Mouse (Mus musculus) MEL (cell line): ENCODE results near the gene Fmnl2. TPM values are rescaled to one million over a fixed set of nuclear protein-coding genes. Genes with fewer than 3 reads are reported as not detected.

Source experiments
- DNase-seq: peaks from one replicate; pipeline ENCODE4 v3.0.0; 2011; ENCODE audit warnings: low read depth, low spot score
- H3K27ac ChIP-seq: 2 replicates; pipeline ENCODE4 v1.5.1; 2012; ENCODE audit warnings: low read depth, mild to moderate bottlenecking, control low read depth, low read length, moderate library complexity; ENCODE audit not compliant: control insufficient read depth
- H3K27me3 ChIP-seq, 2 experiments: fragments of 150-350 bp in 1 of 2; sonication (generic) in 1 of 2; 2 replicates each; pipeline ENCODE4 v1.6.1; 2012; ENCODE audit warnings: low read length in 2 of 2, mild to moderate bottlenecking in 2 of 2, improper control_type of control experiment in 1 of 2, moderate library complexity in 1 of 2; ENCODE audit not compliant: insufficient read depth in 2 of 2, control insufficient read depth in 1 of 2
- H3K36me3 ChIP-seq, 2 experiments: 2 replicates each; pipeline ENCODE4 v1.6.1; 2012 to 2014; ENCODE audit warnings: low read length in 2 of 2, improper control_type of control experiment in 1 of 2, inconsistent platforms in 1 of 2, mild to moderate bottlenecking in 1 of 2; ENCODE audit not compliant: insufficient read depth in 2 of 2, control insufficient read depth in 1 of 2
- H3K4me1 ChIP-seq, 2 experiments: fragments of 150-350 bp in 1 of 2; sonication (generic) in 1 of 2; 2 replicates each; pipeline ENCODE4 v1.6.1; 2012; ENCODE audit warnings: low read length in 2 of 2, improper control_type of control experiment in 1 of 2, mild to moderate bottlenecking in 1 of 2; ENCODE audit not compliant: insufficient read depth in 2 of 2, control insufficient read depth in 1 of 2
- H3K4me3 ChIP-seq, 2 experiments: fragments of 150-350 bp in 1 of 2; sonication (generic) in 1 of 2; 2 replicates each; pipeline ENCODE4 v1.5.1; 2012; ENCODE audit warnings: low read depth in 2 of 2, low read length in 2 of 2, mild to moderate bottlenecking in 2 of 2, moderate library complexity in 2 of 2, control low read depth in 1 of 2, improper control_type of control experiment in 1 of 2; ENCODE audit not compliant: control insufficient read depth in 1 of 2, insufficient read depth in 1 of 2
- H3K79me2 ChIP-seq: 2 replicates; pipeline ENCODE4 v1.6.1; 2012; ENCODE audit warnings: mild to moderate bottlenecking, low read length, moderate library complexity; ENCODE audit not compliant: control insufficient read depth, poor library complexity, insufficient read depth
- H3K9ac ChIP-seq: 2 replicates; pipeline ENCODE4 v1.6.1; 2012; ENCODE audit warnings: low read depth, mild to moderate bottlenecking, control low read depth, low read length, moderate library complexity; ENCODE audit not compliant: control insufficient read depth, poor library complexity, severe bottlenecking
- H3K9me3 ChIP-seq: fragments of 150-350 bp; sonication (generic); replicated peaks from 2 replicates; pipeline ENCODE4 v1.6.1; 2012; ENCODE audit warnings: mild to moderate bottlenecking, low read length, improper control_type of control experiment, moderate library complexity; ENCODE audit not compliant: insufficient read depth
- CHD2 ChIP-seq: IDR thresholded peaks from 2 replicates; pipeline ENCODE4 v1.6.1; 2011; ENCODE audit warnings: low read length, improper control_type of control experiment
- CTCF ChIP-seq, 3 experiments: IDR thresholded peaks in 2 of 3; conservative IDR thresholded peaks in 1 of 3; 2 replicates each; pipeline ENCODE4 v1.5.1; 2011 to 2012; ENCODE audit warnings: low read length in 3 of 3, low read depth in 2 of 3, mild to moderate bottlenecking in 2 of 3, improper control_type of control experiment in 1 of 3, inconsistent platforms in 1 of 3, mixed read lengths in 1 of 3, moderate library complexity in 1 of 3; ENCODE audit not compliant: control insufficient read depth in 1 of 3, insufficient read depth in 1 of 3, poor library complexity in 1 of 3, severe bottlenecking in 1 of 3
- E2F4 ChIP-seq: IDR thresholded peaks from 2 replicates; pipeline ENCODE4 v1.6.1; 2011; ENCODE audit warnings: low read depth, low read length, improper control_type of control experiment, borderline replicate concordance
- ETS1 ChIP-seq: IDR thresholded peaks from 2 replicates; pipeline ENCODE4 v1.6.1; 2012; ENCODE audit warnings: low read depth, mild to moderate bottlenecking, inconsistent platforms, low read length, improper control_type of control experiment, moderate library complexity
- GATA1 ChIP-seq: IDR thresholded peaks from 2 replicates; pipeline ENCODE4 v1.6.1; 2011; ENCODE audit warnings: low read depth, low read length, improper control_type of control experiment
- MAFK ChIP-seq: IDR thresholded peaks from 2 replicates; pipeline ENCODE4 v1.6.1; 2011; ENCODE audit warnings: low read depth, mild to moderate bottlenecking, low read length, improper control_type of control experiment, borderline replicate concordance
- MAX ChIP-seq: IDR thresholded peaks from 2 replicates; pipeline ENCODE4 v1.6.1; 2011; ENCODE audit warnings: low read length, improper control_type of control experiment
- MYB ChIP-seq: IDR thresholded peaks from 2 replicates; pipeline ENCODE4 v1.6.1; 2011; ENCODE audit warnings: mild to moderate bottlenecking, low read depth, low read length, improper control_type of control experiment
- MYC ChIP-seq: IDR thresholded peaks from 2 replicates; pipeline ENCODE4 v1.6.1; 2011; ENCODE audit warnings: low read depth, mild to moderate bottlenecking, low read length, improper control_type of control experiment, moderate library complexity
- SMC3 ChIP-seq: IDR thresholded peaks from 2 replicates; pipeline ENCODE4 v1.6.1; 2011; ENCODE audit warnings: low read depth, low read length, improper control_type of control experiment
- TAL1 ChIP-seq: IDR thresholded peaks from 2 replicates; pipeline ENCODE4 v1.6.1; 2012; ENCODE audit warnings: mild to moderate bottlenecking, inconsistent platforms, low read length, moderate library complexity, mixed read lengths
- TCF12 ChIP-seq: IDR thresholded peaks from 2 replicates; pipeline ENCODE4 v1.6.1; 2014; ENCODE audit warnings: low read depth, mild to moderate bottlenecking, inconsistent platforms, low read length, improper control_type of control experiment, moderate library complexity
- UBTF ChIP-seq: IDR thresholded peaks from 2 replicates; pipeline ENCODE4 v1.6.1; 2012; ENCODE audit warnings: low read depth, mild to moderate bottlenecking, inconsistent platforms, low read length, improper control_type of control experiment, moderate library complexity, borderline replicate concordance; ENCODE audit not compliant: insufficient read depth
- ZC3H11A ChIP-seq: IDR thresholded peaks from 2 replicates; pipeline ENCODE4 v1.6.1; 2012; ENCODE audit warnings: low read depth, mild to moderate bottlenecking, inconsistent platforms, low read length, improper control_type of control experiment
- ZMIZ1 ChIP-seq: IDR thresholded peaks from 2 replicates; pipeline ENCODE4 v1.6.1; 2012; ENCODE audit warnings: low read depth, mild to moderate bottlenecking, inconsistent platforms, low read length, improper control_type of control experiment, moderate library complexity
- ZNF384 ChIP-seq: IDR thresholded peaks from 2 replicates; pipeline ENCODE4 v1.6.1; 2012; ENCODE audit warnings: low read depth, mild to moderate bottlenecking, inconsistent platforms, low read length, improper control_type of control experiment
- polyA plus RNA-seq, 2 experiments: library from polyadenylated mRNA; stranded (reverse) in 1 of 2; unstranded in 1 of 2; fragments of >175 nt in 1 of 2; fragments of >200 nt in 1 of 2; gene quantifications; 2 replicates each; pipeline versions ENCODE4 v1.2.1 to v1.2.4; 2012; ENCODE audit warnings: low replicate concordance in 2 of 2, low read depth in 1 of 2; ENCODE audit not compliant: insufficient read length in 2 of 2, insufficient read depth in 1 of 2, missing spikeins in 1 of 2
- total RNA-seq: library from RNA; depleted of rRNA; stranded (reverse); fragments of 300-350 nt; gene quantifications from 2 replicates; pipeline ENCODE4 v1.2.3, GENCODE M21; 2012

Gene Fmnl2
- total and polyA plus RNA-seq, 3 experiments = not detected

DNA sequence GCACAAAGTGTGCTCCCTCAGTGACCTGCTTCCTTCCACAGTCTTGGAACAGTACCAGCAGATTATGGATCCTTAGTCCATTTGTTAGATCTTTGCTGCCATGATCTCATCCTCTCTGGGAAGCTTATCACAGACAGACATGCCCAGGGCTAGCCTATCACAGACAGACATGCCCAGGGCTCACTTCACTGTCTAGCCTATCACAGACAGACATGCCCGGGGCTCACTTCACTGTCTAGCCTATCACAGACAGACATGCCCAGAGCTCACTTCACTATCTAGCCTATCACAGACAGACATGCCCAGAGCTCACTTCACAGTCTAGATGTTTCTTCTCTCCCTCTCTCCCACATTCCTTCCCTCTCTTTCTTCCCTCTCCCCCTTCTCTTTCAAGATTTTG is 171.2 kb downstream of the Fmnl2 start:
- no peak overlapping the region for H3K27ac ChIP-seq
- TF ChIP-seq MYB (no peak), CHD2 (no peak)
- no peak overlapping the region for H3K9ac ChIP-seq
- H3K4me3 ChIP-seq = no peak overlapping the region
- no peaks in the 10 kb centered on the region for H3K4me1 ChIP-seq
- no peak for DNase-seq
- H3K27me3 ChIP-seq = no peaks in the 10 kb centered on the region; a peak in 1 of 4 replicates
- H3K79me2 ChIP-seq = no peaks in the 10 kb centered on the region
- H3K9me3 ChIP-seq = no peaks in the 10 kb centered on the region
- H3K36me3 ChIP-seq = no peaks in the 10 kb centered on the region

DNA sequence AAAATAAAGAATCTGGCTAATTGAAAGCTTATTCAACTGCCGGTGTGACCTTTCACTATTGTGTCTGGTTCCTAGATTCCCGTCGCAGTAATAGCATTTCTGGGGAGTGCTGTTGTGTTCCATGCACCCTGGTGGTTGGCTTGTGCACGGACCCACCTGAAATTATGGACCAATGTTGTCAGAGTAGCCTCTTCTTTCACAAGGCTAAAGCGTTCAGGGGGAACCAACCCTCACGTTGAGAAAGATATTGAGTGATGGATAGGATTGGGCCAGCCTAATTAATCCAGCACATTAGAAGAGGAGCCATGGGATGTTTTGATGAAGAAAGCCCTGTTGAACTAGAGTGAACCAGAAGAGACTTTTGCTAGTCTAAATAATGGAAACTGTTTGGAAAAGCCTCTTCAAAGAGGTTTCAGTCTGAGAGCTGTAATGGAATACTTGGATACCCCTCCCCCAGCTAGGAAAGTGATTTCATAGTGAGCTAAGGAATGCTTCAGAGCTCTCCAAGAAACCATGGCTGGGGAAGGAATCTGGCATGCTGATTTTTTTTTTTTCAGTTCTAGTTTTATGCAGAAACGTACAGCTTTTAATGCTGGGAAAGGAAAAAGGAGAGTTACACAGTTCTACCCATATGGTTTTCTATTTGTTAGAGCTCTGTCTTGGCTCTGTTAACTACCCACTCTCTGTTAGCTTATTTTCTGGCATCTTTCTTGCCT is 172.2 kb downstream of the Fmnl2 start:
- no peaks in the 10 kb centered on the region; a peak in 1 of 4 replicates for H3K27me3 ChIP-seq
- no peaks in the 10 kb centered on the region for H3K9me3 ChIP-seq
- no peak for TF ChIP-seq UBTF
- no peak for TF ChIP-seq TAL1
- no peak for TF ChIP-seq MAFK
- TF ChIP-seq ETS1 = no peak
- TF ChIP-seq MAX = no peak
- no peak for TF ChIP-seq ZNF384
- no peak for TF ChIP-seq GATA1
- TF ChIP-seq SMC3 = no peak
- no peak for TF ChIP-seq MYC
- TF ChIP-seq CHD2 = no peak

GRCm38 (mm10) chr2:53030432-53030826 is 172.8 kb downstream of the Fmnl2 start:
- DNase-seq = no peak
- TF ChIP-seq TCF12 (no peak), ZNF384 (no peak), E2F4 (no peak), ZMIZ1 (no peak), ETS1 (no peak), CTCF (IDR thresholded peaks at IDR 0.05 in 2 of 3, conservative IDR thresholded peaks at IDR 0.05 in 1 of 3; ENCODE audit: control insufficient read depth in 1 of 3, insufficient read depth in 1 of 3, low read depth in 2 of 3, low read length in 3 of 3, poor library complexity in 1 of 3, severe bottlenecking in 1 of 3) (no peak), ZC3H11A (no peak)
- TF ChIP-seq, all 39 proteins: peak for 0
- Histone ChIP-seq H3K9me3 (no peaks in the 10 kb centered on the region), H3K9ac (no peak overlapping the region), H3K79me2 (no peaks in the 10 kb centered on the region), H3K27me3 (no peaks in the 10 kb centered on the region; a peak in 1 of 4 replicates), H3K36me3 (no peaks in the 10 kb centered on the region), H3K27ac (no peak overlapping the region), H3K4me1 (no peaks in the 10 kb centered on the region), H3K4me3 (no peak overlapping the region)

More for the DNA sequence above, 172.2 kb downstream of the Fmnl2 start:
- no peak for DNase-seq
- H3K4me3 ChIP-seq = no peak overlapping the region
- H3K36me3 ChIP-seq = no peaks in the 10 kb centered on the region
- H3K9ac ChIP-seq = no peak overlapping the region
- no peaks in the 10 kb centered on the region for H3K4me1 ChIP-seq
- H3K27ac ChIP-seq = no peak overlapping the region
- H3K79me2 ChIP-seq = no peaks in the 10 kb centered on the region
